Mouse (Mus musculus) frontal cortex, postnatal 10 days (tissue): ENCODE results near the gene Sufu.

Experiments
- DNase-seq, 2 experiments: peaks; one replicate each; pipeline ENCODE4 v3.0.0; 2022; ENCODE audit warnings: low spot score in 2 of 2, mixed read lengths in 1 of 2

Sufu gene

GRCm38 (mm10) chr19:46499836-46500580 lies 103.3 kb downstream of the Sufu start:
- DNase-seq = peak; percentile 97 to 99

GRCm38 (mm10) chr19:46500581-46501341 lies 104.1 kb downstream of the Sufu start:
- peak in 1 of 2 experiments; percentile 71 for DNase-seq

- DNase-seq = peak; percentile 84 to 85
Measured at GRCm38 (mm10) chr19:46501401-46502068, 104.8 kb downstream of the Sufu start, which contains the start of gene Trim8. Gene Trim8 (plus strand): TSS chr19:46501702.

- peak in 1 of 2 experiments; percentile 75 for DNase-seq
Measured at GRCm38 (mm10) chr19:46502069-46502455, 105.4 kb downstream of the Sufu start.

- peak; percentile 75 to 83 for DNase-seq
Measured at GRCm38 (mm10) chr19:46502471-46503166, 105.9 kb downstream of the Sufu start.

GRCm38 (mm10) chr19:46503351-46504084 lies 106.8 kb downstream of the Sufu start:
- no peak for DNase-seq

- no peak for DNase-seq
Measured at GRCm38 (mm10) chr19:46504085-46504552, 107.4 kb downstream of the Sufu start.

- no peak for DNase-seq
Measured at GRCm38 (mm10) chr19:46504822-46505417, 108.2 kb downstream of the Sufu start.

GRCm38 (mm10) chr19:46505646-46506371 lies 109.1 kb downstream of the Sufu start:
- no peak for DNase-seq

GRCm38 (mm10) chr19:46506372-46506717 lies 109.6 kb downstream of the Sufu start:
- no peak for DNase-seq

GRCm38 (mm10) chr19:46507181-46507581 lies 110.5 kb downstream of the Sufu start:
- no peak for DNase-seq

GRCm38 (mm10) chr19:46507806-46508205 lies 111.1 kb downstream of the Sufu start:
- DNase-seq = no peak

GRCm38 (mm10) chr19:46508738-46509137 lies 112.0 kb downstream of the Sufu start:
- DNase-seq = no peak

- DNase-seq = no peak
Measured at GRCm38 (mm10) chr19:46509202-46509601, 112.5 kb downstream of the Sufu start.

GRCm38 (mm10) chr19:46509736-46510135 lies 113.0 kb downstream of the Sufu start:
- DNase-seq = no peak

- DNase-seq = no peak
Measured at GRCm38 (mm10) chr19:46510401-46510800, 113.7 kb downstream of the Sufu start.

- no peak for DNase-seq
Measured at GRCm38 (mm10) chr19:46510824-46511223, 114.1 kb downstream of the Sufu start.

- no peak for DNase-seq
Measured at GRCm38 (mm10) chr19:46511263-46511662, 114.6 kb downstream of the Sufu start.

GRCm38 (mm10) chr19:46514387-46514786 lies 117.7 kb downstream of the Sufu start:
- no peak for DNase-seq

GRCm38 (mm10) chr19:46515287-46515821 lies 118.7 kb downstream of the Sufu start:
- DNase-seq = no peak
